Mouse (Mus musculus) kidney, adult 8-10 months (tissue): Measurements from ENCODE around the gene Esyt1.
"Not testable (repeated sequence)": the region's sequence is repeated elsewhere in the genome, so short reads cannot be mapped to it uniquely, and the experiment has no call there.

Experiments used
- DNase-seq, 2 experiments: peaks; one replicate each; pipeline ENCODE4 v3.0.0; 2022

The Esyt1 gene

DNA sequence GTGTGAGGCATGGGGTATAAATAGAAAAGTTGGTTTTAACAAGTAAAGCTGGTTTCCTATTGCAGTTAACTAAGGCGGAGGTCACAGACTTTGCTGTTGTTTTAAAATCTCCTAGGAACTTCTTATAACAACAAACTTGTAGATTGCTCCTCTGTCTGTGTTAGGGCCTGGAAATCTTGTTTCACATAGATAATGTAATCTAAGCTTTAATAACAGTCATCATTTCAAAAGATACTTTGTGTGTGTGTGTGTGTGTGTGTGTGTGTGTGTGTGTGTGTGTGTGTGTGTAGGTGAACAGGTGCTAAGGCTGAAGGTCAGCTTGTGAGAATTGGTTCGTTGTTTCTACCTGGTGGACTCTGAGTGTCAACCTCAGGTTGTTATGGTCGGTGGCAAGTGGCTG lies 21.7 kb downstream of the Esyt1 start:
- no peak for DNase-seq

DNA sequence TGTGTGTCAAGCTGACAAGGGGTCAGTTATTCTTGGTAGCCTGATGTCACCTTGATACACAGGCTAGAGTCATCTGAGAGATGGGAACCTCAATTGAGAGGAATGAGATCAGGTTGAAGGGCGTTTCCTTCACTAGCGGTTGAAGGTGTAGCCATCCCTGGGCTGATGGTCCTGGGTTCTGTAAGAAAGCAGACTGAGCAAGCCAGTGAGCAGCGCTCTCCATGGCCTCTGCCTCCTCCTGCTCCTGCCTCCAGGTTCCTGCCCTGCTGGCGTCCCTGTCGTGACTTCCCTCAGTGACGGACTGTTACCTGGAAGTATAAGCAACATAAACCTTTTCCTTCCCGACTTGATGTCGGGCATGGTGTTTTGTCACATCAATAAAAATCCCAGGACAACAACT lies 22.1 kb downstream of the Esyt1 start:
- DNase-seq, result no peak

DNA sequence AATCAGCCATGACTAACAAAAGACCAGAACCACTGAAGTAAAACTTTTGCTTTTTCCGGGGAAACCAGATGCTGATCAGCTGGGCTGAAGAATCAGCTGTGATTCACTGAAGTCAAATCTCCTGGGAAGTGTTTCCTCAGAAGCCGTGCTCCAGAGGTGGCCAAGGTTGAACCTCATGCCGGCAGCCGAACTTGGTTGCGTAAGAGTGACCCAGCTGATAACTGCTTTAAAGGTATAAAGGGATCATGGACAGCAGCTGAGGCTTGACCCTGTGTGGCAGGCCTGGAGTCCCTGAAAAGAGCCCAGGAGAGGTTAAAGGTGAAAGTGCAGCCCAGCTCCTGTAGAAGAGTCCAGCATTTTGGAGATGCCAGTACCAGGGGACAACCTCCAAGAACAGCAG lies 23.3 kb downstream of the Esyt1 start:
- peak in 1 of 2 experiments; percentile 41 for DNase-seq

DNA sequence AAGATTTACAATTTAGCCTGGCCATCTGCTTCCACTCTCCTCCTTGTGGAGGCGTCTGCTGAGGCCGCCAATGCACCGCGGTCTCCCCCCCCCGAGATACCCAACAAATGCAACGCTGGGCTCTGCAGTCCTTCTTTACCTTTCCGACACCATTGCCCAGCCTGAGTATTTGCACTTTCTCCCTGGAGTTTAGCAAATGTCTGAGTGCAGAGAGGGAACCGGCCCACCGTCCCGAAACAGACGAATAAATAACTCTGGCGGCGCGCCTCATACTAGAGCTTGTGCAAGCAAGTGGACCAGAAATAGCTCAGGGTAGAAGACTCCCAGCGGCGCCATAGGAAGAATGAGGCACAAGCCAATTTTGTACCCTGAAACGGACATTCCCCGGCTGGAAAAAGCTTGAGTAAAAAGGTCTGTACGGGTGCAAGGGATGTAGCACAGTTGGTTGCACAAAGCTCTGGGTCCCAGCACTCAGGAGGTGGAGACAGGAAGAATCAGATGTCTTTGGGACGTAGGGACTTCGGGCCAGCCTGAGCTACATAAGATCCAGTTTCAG lies 26.5 kb downstream of the Esyt1 start:
- DNase-seq, result peak; percentile 50 to 67

DNA sequence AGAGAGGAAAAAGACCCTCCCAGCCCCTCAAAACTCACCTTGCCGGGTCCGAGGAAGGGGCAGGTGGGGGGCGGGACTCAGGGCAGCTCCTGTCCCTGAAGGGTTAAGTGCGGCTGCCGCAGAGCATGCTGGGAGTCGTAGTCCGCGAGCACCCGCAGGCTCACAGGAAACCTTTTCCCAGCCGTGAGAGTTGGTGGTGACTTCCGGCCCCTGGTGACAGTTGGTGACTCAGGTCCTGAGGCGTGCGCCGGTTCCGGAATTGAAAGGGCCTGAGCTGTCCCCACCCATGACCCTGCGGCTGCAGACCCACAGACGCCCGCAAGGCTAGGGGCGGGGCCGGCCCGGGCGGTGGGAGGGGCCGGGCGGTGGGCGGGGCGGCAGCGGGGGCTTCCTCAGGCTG lies 27.1 kb downstream of the Esyt1 start, which contains the start of gene Myl6b:
Gene Myl6b, minus strand, starts transcription at position 96 of the 400 bp plus-strand sequence.
- peak; percentile 96 to 98 for DNase-seq

- DNase-seq, result no peak
Observed at GRCm38 (mm10) chr10:128497134-128497737, 28.4 kb downstream of the Esyt1 start.

DNA sequence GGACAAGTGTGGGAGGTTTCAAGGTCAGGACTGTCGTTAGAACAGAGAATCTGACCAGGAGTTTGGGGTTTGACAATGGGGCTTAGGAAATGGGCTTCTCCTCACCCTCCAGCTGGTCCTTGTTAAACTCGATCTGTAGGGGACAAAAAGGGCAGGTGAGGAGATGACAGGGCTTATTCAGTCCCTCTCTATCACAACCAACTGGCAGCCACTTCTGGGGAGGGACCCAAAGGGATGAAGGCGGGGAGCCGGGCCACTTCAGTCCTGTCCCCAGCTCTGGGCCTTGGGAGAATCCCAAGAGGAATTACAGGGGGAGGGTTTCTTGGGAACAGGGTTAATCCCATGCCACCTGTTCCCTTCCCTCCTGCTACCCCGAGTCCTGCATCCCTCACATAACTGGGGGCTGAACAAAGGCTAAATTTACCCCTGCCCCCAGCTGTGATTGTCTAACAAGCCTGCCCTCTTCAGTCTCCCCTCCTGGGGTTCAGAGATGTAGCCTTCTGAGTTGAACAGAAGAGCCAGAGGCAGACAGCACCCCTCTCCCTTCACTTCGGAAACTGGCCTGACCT lies 29.1 kb downstream of the Esyt1 start:
- DNase-seq, result no peak

GRCm38 (mm10) chr10:128495903-128496302 lies 29.8 kb downstream of the Esyt1 start:
- no peak for DNase-seq

GRCm38 (mm10) chr10:128495270-128495669 lies 30.4 kb downstream of the Esyt1 start:
- no peak for DNase-seq

GRCm38 (mm10) chr10:128494667-128495245 lies 30.9 kb downstream of the Esyt1 start:
- no peak for DNase-seq

GRCm38 (mm10) chr10:128493695-128494666 lies 31.7 kb downstream of the Esyt1 start, which contains the start of gene Myl6:
Myl6 (minus strand) TSS chr10:128494145.
- DNase-seq, result peak; percentile 98 to 99

GRCm38 (mm10) chr10:128493319-128493694 lies 32.4 kb downstream of the Esyt1 start:
- DNase-seq, result no peak

DNA sequence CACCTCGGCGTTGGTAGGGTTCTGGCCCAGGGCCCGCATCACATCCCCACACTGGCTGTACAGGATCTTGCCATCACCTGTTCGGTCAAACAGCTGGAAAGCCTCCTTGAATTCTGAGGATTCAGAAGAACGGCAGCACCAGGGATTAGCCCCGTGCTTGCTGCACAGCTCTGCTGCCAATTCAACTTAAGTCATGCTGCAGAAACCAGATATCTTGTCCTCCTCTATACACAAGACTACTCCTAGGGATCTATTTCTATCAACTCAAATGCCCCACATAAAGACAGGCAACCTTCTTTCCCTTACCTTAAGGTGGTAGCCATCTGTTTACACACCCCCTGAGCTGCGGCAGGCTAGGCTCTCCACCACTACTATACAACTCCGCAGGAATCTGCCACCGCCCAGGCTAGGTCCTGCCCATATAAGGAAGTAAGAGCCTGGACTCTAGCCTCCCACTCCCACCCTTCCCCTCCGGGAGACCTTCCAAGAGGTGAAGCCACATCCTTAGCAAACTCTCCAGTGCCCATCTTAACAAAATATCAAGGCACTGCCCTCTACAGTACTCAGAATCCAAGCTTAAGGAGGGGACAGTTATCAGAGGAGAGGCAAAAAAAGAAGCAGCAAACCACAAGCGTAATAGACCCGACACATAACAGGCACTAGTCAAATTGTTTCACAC lies 32.9 kb downstream of the Esyt1 start:
- peak; percentile 70 to 75 for DNase-seq

DNA sequence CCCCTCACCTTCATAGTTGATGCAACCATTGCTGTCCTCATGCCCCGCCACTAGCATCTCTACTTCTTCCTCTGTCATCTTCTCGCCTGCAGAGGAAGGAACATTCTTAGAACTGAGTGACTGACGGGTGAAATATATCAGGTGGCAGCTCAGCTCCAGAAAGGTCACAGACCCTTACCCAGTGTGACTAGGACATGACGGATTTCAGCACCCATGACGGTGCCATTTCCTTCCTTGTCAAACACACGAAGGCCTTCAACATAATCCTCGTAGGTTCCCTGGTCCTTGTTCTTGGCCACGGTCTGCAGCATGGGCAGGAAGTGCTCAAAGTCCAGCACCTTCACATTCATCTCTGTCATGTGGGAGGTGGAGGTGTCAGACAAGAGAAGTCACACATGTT lies 33.6 kb downstream of the Esyt1 start:
- not testable (repeated sequence) for DNase-seq

GRCm38 (mm10) chr10:128491495-128491894 lies 34.2 kb downstream of the Esyt1 start:
- DNase-seq, result peak; percentile 49

DNA sequence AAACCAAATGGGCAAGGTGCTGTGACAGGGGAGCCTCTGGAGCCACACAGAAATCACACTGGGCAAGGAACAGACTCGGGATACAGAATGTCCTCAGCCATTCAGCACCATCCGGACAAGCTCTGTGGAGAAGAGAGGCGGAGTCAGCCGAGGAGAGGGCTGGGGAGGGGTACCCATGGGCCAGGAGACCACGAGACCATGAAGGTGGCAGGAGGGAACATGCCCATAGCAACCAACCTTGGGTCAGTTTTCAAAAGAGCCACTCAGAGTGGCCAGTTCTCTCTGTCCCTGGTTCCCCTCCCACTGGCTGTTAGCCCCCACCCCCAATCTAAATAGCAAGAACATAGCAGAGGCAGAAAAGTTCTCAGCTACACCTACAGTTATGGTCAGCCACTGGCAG lies 34.8 kb downstream of the Esyt1 start:
- no peak for DNase-seq

- DNase-seq, result no peak
Observed at GRCm38 (mm10) chr10:128490232-128490631, 35.4 kb downstream of the Esyt1 start.

- no peak for DNase-seq
Observed at GRCm38 (mm10) chr10:128489785-128490184, 35.9 kb downstream of the Esyt1 start.

GRCm38 (mm10) chr10:128489380-128489779 lies 36.3 kb downstream of the Esyt1 start:
- peak in 1 of 2 experiments; percentile 29 for DNase-seq

DNA sequence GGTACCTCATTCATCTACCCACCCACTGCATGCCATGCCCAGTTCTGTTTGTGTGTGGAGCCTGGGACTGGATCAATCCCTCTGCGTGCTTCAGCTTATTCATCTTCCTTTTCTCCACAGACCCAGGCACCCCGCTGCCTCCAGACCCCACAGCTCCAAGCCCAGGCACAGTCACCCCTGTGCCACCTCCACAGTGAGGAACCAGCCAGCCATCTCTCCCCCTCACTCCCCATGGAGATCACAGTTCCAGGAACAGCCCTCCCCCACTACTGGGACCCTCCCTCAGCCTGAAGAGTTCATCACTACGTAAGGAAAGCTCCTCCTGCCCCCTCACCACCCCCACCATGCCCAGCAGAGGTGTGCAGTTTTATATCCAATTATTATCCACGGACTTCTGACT lies 36.9 kb downstream of the Esyt1 start:
- no peak for DNase-seq

DNA sequence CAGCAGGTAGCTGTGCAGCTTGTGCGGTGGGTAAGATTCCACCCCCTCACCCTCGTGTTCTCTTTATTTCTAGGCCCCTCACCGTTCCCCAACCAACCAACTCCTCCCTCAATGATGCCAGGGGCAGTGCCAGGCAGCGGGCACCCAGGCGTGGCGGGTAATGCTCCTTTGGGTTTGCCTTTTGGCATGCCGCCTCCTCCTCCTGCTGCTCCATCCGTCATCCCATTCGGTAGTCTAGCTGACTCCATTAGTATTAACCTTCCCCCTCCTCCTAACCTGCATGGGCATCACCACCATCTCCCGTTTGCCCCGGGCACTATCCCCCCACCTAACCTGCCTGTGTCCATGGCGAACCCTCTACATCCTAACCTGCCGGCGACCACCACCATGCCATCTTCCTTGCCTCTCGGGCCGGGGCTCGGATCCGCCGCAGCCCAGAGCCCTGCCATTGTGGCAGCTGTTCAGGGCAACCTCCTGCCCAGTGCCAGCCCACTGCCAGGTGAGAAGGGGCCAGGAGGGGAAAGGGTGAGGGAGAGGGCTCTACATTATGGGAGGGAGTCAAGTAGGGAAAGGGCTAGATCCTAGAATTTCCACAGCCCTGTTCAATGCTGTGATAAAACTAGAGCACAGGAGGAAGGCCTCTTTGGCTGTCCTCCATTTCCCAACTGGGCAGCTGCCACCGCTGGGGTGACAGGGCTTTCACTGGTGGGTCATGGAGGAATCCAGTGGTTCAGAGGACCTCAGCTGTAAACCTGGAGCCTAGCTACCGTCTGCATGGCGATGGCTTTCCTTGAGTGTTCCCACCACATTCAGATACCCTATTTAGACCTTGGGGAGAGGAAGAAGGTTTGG lies 37.6 kb downstream of the Esyt1 start:
- DNase-seq, result peak in 1 of 2 experiments; percentile 38
